8 mouse cellular contexts compared by ENCODE assay signal in genomic region chr6:88198070-88198940, GRCm38 (mm10). TPM values are rescaled to one million over a fixed set of nuclear protein-coding genes. Genes with fewer than 3 reads are reported as not detected.
DNase-seq lines count a peak whose midpoint lies in the region; ATAC-seq lines count a peak whose summit lies in the region.

No protein-coding gene starts in this region.

- peaks cover 97% of the 10 kb centered on the region for H3K27me3 ChIP-seq in embryonic facial prominence, embryonic 15.5 days
- peaks cover 91% of the 10 kb centered on the region for H3K27me3 ChIP-seq in heart, embryonic 14.5 days (ENCODE audit: control insufficient read depth, insufficient read depth, low read length)
- H3K27me3 ChIP-seq in stomach, embryonic 14.5 days (ENCODE audit: control insufficient read depth, insufficient read depth, low read length), result peaks cover 85% of the 10 kb centered on the region

- peak; percentile 72 for ATAC-seq in embryonic facial prominence, embryonic 15.5 days (ENCODE audit: insufficient number of reproducible peaks, low FRiP score, low TSS enrichment, low read depth)
- ATAC-seq in heart, embryonic 14.5 days (ENCODE audit: insufficient number of reproducible peaks, insufficient read depth, low FRiP score, low read depth), result peak; percentile 59
- peak; percentile 60 for ATAC-seq in stomach, embryonic 14.5 days (ENCODE audit: insufficient number of reproducible peaks, insufficient read depth, low FRiP score, low read depth)

- peak; percentile 53 to 69 for DNase-seq in cerebellum, postnatal 10 days
- DNase-seq in cerebellum, adult 9-11 months, result no peak
- peak; percentile 93 for DNase-seq in kidney, postnatal 10 days
- peak; percentile 89 to 94 for DNase-seq in lung, postnatal 4 days
- no peak for DNase-seq in thymus, postnatal 14 days

- peak overlapping the region; percentile 50 for H3K4me3 ChIP-seq in embryonic facial prominence, embryonic 15.5 days (replicated peaks)
- peak overlapping the region; percentile 54 to 56 for H3K4me3 ChIP-seq in heart, embryonic 14.5 days (ENCODE audit: control insufficient read depth in 1 of 2, insufficient read depth in 1 of 2, low read depth in 1 of 2, low read length in 2 of 2)
- H3K4me3 ChIP-seq in stomach, embryonic 14.5 days (ENCODE audit: low read depth, low read length), result peak overlapping the region; percentile 39

- 0 out of 2 replicates have a peak overlapping the region, but pooled peaks have one; percentile 8 for H3K27ac ChIP-seq in embryonic facial prominence, embryonic 15.5 days (replicated peaks)
- H3K27ac ChIP-seq in heart, embryonic 14.5 days (replicated peaks in 1 of 2; ENCODE audit: control insufficient read depth in 1 of 2, insufficient read depth in 1 of 2, low read depth in 2 of 2, low read length in 2 of 2), result peak overlapping the region in 1 of 2 experiments; percentile 48; a peak in 2 of 4 replicates
- no peak overlapping the region for H3K27ac ChIP-seq in stomach, embryonic 14.5 days (ENCODE audit: low read length)

- H3K9ac ChIP-seq in embryonic facial prominence, embryonic 15.5 days, result peak overlapping the region; percentile 40
- H3K9ac ChIP-seq in heart, embryonic 14.5 days (ENCODE audit: low read length), result peak overlapping the region; percentile 73
- H3K9ac ChIP-seq in stomach, embryonic 14.5 days (replicated peaks; ENCODE audit: low read depth, low read length), result no peak overlapping the region

- no peaks in the 10 kb centered on the region for H3K36me3 ChIP-seq in embryonic facial prominence, embryonic 15.5 days
- no peaks in the 10 kb centered on the region for H3K36me3 ChIP-seq in heart, embryonic 14.5 days (ENCODE audit: control insufficient read depth, insufficient read depth, low read length)
- H3K36me3 ChIP-seq in stomach, embryonic 14.5 days (ENCODE audit: control insufficient read depth, insufficient read depth, low read length), result no peaks in the 10 kb centered on the region

- under 1% methylated on average over 49 of the region's 62 CpGs for WGBS in embryonic facial prominence, embryonic 15.5 days
- WGBS in heart, embryonic 14.5 days, result under 1% methylated on average over 41 of the region's 62 CpGs
- under 1% methylated on average over 47 of the region's 62 CpGs for WGBS in stomach, embryonic 14.5 days

- peak overlapping the region; percentile 67 for H3K4me2 ChIP-seq in embryonic facial prominence, embryonic 15.5 days (replicated peaks)
- H3K4me2 ChIP-seq in heart, embryonic 14.5 days (ENCODE audit: low read length), result peak overlapping the region; percentile 79
- peak overlapping the region; percentile 77 for H3K4me2 ChIP-seq in stomach, embryonic 14.5 days (replicated peaks; ENCODE audit: low read depth, low read length)

- peaks cover 59% of the 10 kb centered on the region for H3K4me1 ChIP-seq in embryonic facial prominence, embryonic 15.5 days
- H3K4me1 ChIP-seq in heart, embryonic 14.5 days (ENCODE audit: control insufficient read depth in 2 of 2, insufficient read depth in 2 of 2, low read length in 2 of 2), result peaks cover 16 to 42% of the 10 kb centered on the region in 2 experiments; a peak in 3 of 4 replicates
- H3K4me1 ChIP-seq in stomach, embryonic 14.5 days (ENCODE audit: control insufficient read depth, insufficient read depth, low read length), result peaks cover 31% of the 10 kb centered on the region

- no peaks in the 10 kb centered on the region for H3K9me3 ChIP-seq in embryonic facial prominence, embryonic 15.5 days (replicated peaks)
- H3K9me3 ChIP-seq in heart, embryonic 14.5 days (ENCODE audit: control insufficient read depth, low read length), result no peaks in the 10 kb centered on the region
- H3K9me3 ChIP-seq in stomach, embryonic 14.5 days (ENCODE audit: control insufficient read depth, low read depth, low read length), result no peaks in the 10 kb centered on the region

RNA-seq across cellular contexts. Expression of gene Gata2, which starts 4.6 kb away (rescaled TPM):
- 43.8 and 56.3 TPM in 2 replicates for polyA plus RNA-seq in embryonic facial prominence, embryonic 15.5 days (2015; fragmentation: Nextera tagmentation; extraction: Ambion mirVana)
- 12.5 and 18.6 TPM in 2 replicates for polyA plus RNA-seq in heart, embryonic 14.5 days (2014; fragmentation: Nextera tagmentation; extraction: Ambion mirVana)
- 3.3 and 3.5 TPM in 2 replicates for polyA plus RNA-seq in stomach, embryonic 14.5 days (2014; fragmentation: Nextera tagmentation; extraction: Ambion mirVana)

RNA-seq across cellular contexts. Expression of gene Dnajb8, which starts 23.8 kb away (rescaled TPM):
- not detected in 2 replicates for polyA plus RNA-seq in embryonic facial prominence, embryonic 15.5 days (2015; fragmentation: Nextera tagmentation; extraction: Ambion mirVana)
- polyA plus RNA-seq in heart, embryonic 14.5 days (2014; fragmentation: Nextera tagmentation; extraction: Ambion mirVana), result not detected in 2 replicates
- not detected in 2 replicates for polyA plus RNA-seq in stomach, embryonic 14.5 days (2014; fragmentation: Nextera tagmentation; extraction: Ambion mirVana)

Comparison
In these comparisons a context has a peak if more than half of its experiments do, and no peak if none do; other contexts are left out.
1. DNase-seq: peak in cerebellum, postnatal 10 days (2 of 2), kidney, postnatal 10 days (single experiment) and lung, postnatal 4 days (2 of 2); none in cerebellum, adult 9-11 months (single experiment) and thymus, postnatal 14 days (single experiment).
2. Peak in every context shown above with its lines, with median percentiles within 50 percentile points of each other: ATAC-seq, H3K4me2 ChIP-seq and H3K4me3 ChIP-seq.